Mouse (Mus musculus) heart, adult 18-20 months (tissue): Measurements from ENCODE around the gene Lonp2. TPM values are rescaled to one million over a fixed set of nuclear protein-coding genes. Genes with fewer than 3 reads are reported as not detected.

Source experiments
- DNase-seq, 2 experiments: peaks; one replicate each; pipeline ENCODE4 v3.0.0; 2021 to 2022; ENCODE audit warnings: mixed read lengths in 1 of 2
- total RNA-seq, 2 experiments: library from RNA; stranded (reverse); gene quantifications; 2 replicates each; pipeline ENCODE4 v1.2.3; 2021

Lonp2 gene
- total RNA-seq, 2 experiments from 2014 or later, result 79.4 to 86.7 TPM

GRCm38 (mm10) chr8:86713407-86714188 lies 89.8 kb downstream of the Lonp2 start:
- no peak for DNase-seq

- no peak for DNase-seq
These were observed 94.6 kb downstream of the Lonp2 start for GRCm38 (mm10) chr8:86718332-86718994.

GRCm38 (mm10) chr8:86719368-86719767 lies 95.5 kb downstream of the Lonp2 start:
- DNase-seq, result no peak

GRCm38 (mm10) chr8:86720756-86721459 lies 97.1 kb downstream of the Lonp2 start:
- no peak for DNase-seq

- no peak for DNase-seq
These were observed 97.6 kb downstream of the Lonp2 start for GRCm38 (mm10) chr8:86721490-86721889.

GRCm38 (mm10) chr8:86726959-86727358 lies 103.1 kb downstream of the Lonp2 start:
- no peak for DNase-seq

- peak in 1 of 2 experiments; percentile 59 for DNase-seq
These were observed 104.5 kb downstream of the Lonp2 start for GRCm38 (mm10) chr8:86728224-86728950.

- no peak for DNase-seq
These were observed 106.5 kb downstream of the Lonp2 start for GRCm38 (mm10) chr8:86730303-86730702.

- no peak for DNase-seq
These were observed 107.0 kb downstream of the Lonp2 start for GRCm38 (mm10) chr8:86730860-86731259.

GRCm38 (mm10) chr8:86734171-86734570 lies 110.3 kb downstream of the Lonp2 start:
- no peak for DNase-seq

GRCm38 (mm10) chr8:86734954-86735353 lies 111.1 kb downstream of the Lonp2 start:
- no peak for DNase-seq

- DNase-seq, result no peak
These were observed 111.7 kb downstream of the Lonp2 start for GRCm38 (mm10) chr8:86735446-86736111.

- DNase-seq, result no peak
These were observed 117.1 kb downstream of the Lonp2 start for GRCm38 (mm10) chr8:86740899-86741298.

- DNase-seq, result no peak
These were observed 117.8 kb downstream of the Lonp2 start for GRCm38 (mm10) chr8:86741627-86742026.

GRCm38 (mm10) chr8:86742605-86743345 lies 118.9 kb downstream of the Lonp2 start:
- no peak for DNase-seq

GRCm38 (mm10) chr8:86744313-86745220 lies 120.7 kb downstream of the Lonp2 start:
- no peak for DNase-seq

GRCm38 (mm10) chr8:86745221-86745934 lies 121.5 kb downstream of the Lonp2 start, which contains the start of the genes Gm10638 and Siah1a:
TSS of gene Gm10638 (plus strand) at chr8:86745699.
TSS of gene Siah1a (minus strand) at chr8:86745934.
- DNase-seq, result peak; percentile 80 to 86

- peak; percentile 96 to 98 for DNase-seq
These were observed 122.1 kb downstream of the Lonp2 start for GRCm38 (mm10) chr8:86745935-86746441.

- no peak for DNase-seq
These were observed 122.7 kb downstream of the Lonp2 start for GRCm38 (mm10) chr8:86746511-86746910.
